Mouse (Mus musculus) lung, postnatal 0 days (tissue): ENCODE measurements around the gene Lrrk1.

Source experiments
- CTCF ChIP-seq: IDR thresholded peaks from 2 replicates; pipeline ENCODE4 v1.5.1; 2016; ENCODE audit warnings: antibody characterized with exemption, mild to moderate bottlenecking
- EP300 ChIP-seq: IDR thresholded peaks from 2 replicates; pipeline ENCODE4 v1.6.1; 2016; ENCODE audit warnings: antibody characterized with exemption, mild to moderate bottlenecking, control low read depth

DNA sequence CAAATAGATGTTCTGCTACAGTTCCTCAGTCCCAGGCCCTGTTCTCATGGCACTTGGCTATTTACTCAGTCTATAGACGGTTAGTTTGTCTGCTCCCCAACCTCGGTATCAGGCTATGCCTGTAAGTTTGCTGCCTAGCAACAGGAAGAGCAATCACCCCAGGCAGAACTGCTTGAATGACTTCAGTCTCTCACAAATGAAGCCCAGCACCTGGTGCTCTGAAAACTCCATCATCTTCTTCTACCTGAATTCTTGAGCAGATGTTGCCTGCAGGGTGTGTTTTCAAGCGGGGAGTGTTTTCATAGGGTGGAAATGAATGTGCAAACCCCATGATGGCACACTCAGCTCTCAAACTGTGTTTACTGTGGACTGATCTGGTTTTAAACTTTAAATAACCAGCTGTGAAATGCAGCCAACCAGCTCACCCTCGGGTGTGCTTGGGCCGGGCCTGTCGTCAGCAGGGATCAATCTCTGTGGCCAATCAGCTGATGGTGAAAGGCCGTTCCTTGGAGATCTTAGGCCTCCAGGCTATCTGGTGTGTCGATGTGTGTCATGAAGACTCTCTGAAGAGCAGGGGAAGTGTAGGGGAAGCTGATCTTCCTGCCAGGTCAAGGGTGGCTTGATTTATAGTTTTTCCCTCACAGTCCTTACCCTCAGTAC is 187.2 kb downstream of the Lrrk1 start:
- TF ChIP-seq CTCF, result no peak
- TF ChIP-seq EP300, result no peak
